Comparison of ENCODE assay signal across 8 mouse cellular contexts in genomic region chr2:72980337-72981074, GRCm38 (mm10). TPM values are rescaled to one million over a fixed set of nuclear protein-coding genes. Genes with fewer than 3 reads are reported as not detected.
A peak's percentile ranks its signal among the peaks of the same experiment; 100 is the strongest.
DNase-seq lines count a peak whose midpoint lies in the region; ATAC-seq and TF ChIP-seq lines count a peak whose summit lies in the region.

Sp3 (minus strand) TSS chr2:72980446.

- H3K4me3 ChIP-seq in bone marrow macrophage, adult 2 months (ENCODE audit: insufficient read depth, low read length) = peak within 1 kb of the TSS; percentile 98
- peak within 1 kb of the TSS; percentile 63 for H3K4me3 ChIP-seq in embryonic fibroblast, embryonic 13.5 days (ENCODE audit: insufficient read depth, low read length)
- peak within 1 kb of the TSS; percentile 87 for H3K4me3 ChIP-seq in kidney, embryonic 14.5 days (ENCODE audit: low read length)
- peak within 1 kb of the TSS; percentile 98 for H3K4me3 ChIP-seq in limb, embryonic 15.5 days

- H3K27me3 ChIP-seq in kidney, embryonic 14.5 days (ENCODE audit: control insufficient read depth, insufficient read depth, low read length) = no peaks in the 10 kb centered on the region
- no peaks in the 10 kb centered on the region for H3K27me3 ChIP-seq in limb, embryonic 15.5 days

- peaks cover 32% of the 10 kb centered on the region for H3K4me1 ChIP-seq in bone marrow macrophage, adult 2 months (ENCODE audit: control insufficient read depth, insufficient read depth, low read length)
- H3K4me1 ChIP-seq in embryonic fibroblast, embryonic 13.5 days (ENCODE audit: control insufficient read depth, insufficient read depth, low read length) = peaks cover 7% of the 10 kb centered on the region
- peaks cover 7% of the 10 kb centered on the region for H3K4me1 ChIP-seq in kidney, embryonic 14.5 days (ENCODE audit: control insufficient read depth, insufficient read depth, low read length)
- peaks cover 21% of the 10 kb centered on the region for H3K4me1 ChIP-seq in limb, embryonic 15.5 days

- DNase-seq in A20 (ENCODE audit: low read depth, low spot score) = peak; percentile 99
- peak; percentile 97 to 98 for DNase-seq in heart, adult 9 months (ENCODE audit: low spot score in 2 of 2)
- DNase-seq in monocyte, adult 2 months (ENCODE audit: low read depth in 1 of 2, low spot score in 2 of 2) = peak; percentile 90 to 92
- DNase-seq in spleen, postnatal 36 days (ENCODE audit: low spot score in 2 of 2) = peak; percentile 97

- no peak for TF ChIP-seq POLR2A in bone marrow macrophage, adult 2 months (IDR thresholded peaks at IDR 0.05; ENCODE audit: borderline replicate concordance, low read depth, low read length)
- peak; percentile 84 for TF ChIP-seq POLR2A in embryonic fibroblast, embryonic 13.5 days (IDR thresholded peaks at IDR 0.05; ENCODE audit: low read depth, low read length)

- H3K36me3 ChIP-seq in kidney, embryonic 14.5 days (ENCODE audit: control insufficient read depth, insufficient read depth, low read length) = no peaks in the 10 kb centered on the region
- H3K36me3 ChIP-seq in limb, embryonic 15.5 days = no peaks in the 10 kb centered on the region

- no peaks in the 10 kb centered on the region for H3K9me3 ChIP-seq in kidney, embryonic 14.5 days (ENCODE audit: control insufficient read depth, low read length)
- H3K9me3 ChIP-seq in limb, embryonic 15.5 days = no peaks in the 10 kb centered on the region

- peak within 1 kb of the TSS; percentile 99 for H3K9ac ChIP-seq in kidney, embryonic 14.5 days (ENCODE audit: low read depth, low read length)
- H3K9ac ChIP-seq in limb, embryonic 15.5 days = peak within 1 kb of the TSS; percentile 100

- H3K27ac ChIP-seq in bone marrow macrophage, adult 2 months (ENCODE audit: insufficient read depth, low read depth, low read length) = peak within 1 kb of the TSS; percentile 100
- H3K27ac ChIP-seq in embryonic fibroblast, embryonic 13.5 days (ENCODE audit: insufficient read depth, low read length) = peak within 1 kb of the TSS; percentile 100
- peak within 1 kb of the TSS; percentile 100 for H3K27ac ChIP-seq in kidney, embryonic 14.5 days (ENCODE audit: low read depth, low read length)
- peak within 1 kb of the TSS; percentile 100 for H3K27ac ChIP-seq in limb, embryonic 15.5 days

- H3K4me2 ChIP-seq in kidney, embryonic 14.5 days (replicated peaks; ENCODE audit: low read depth, low read length) = peak within 1 kb of the TSS; percentile 63
- peak within 1 kb of the TSS; percentile 64 for H3K4me2 ChIP-seq in limb, embryonic 15.5 days

- TF ChIP-seq CTCF in bone marrow macrophage, adult 2 months (IDR thresholded peaks at IDR 0.05; ENCODE audit: low read depth, low read length) = no peak
- no peak for TF ChIP-seq CTCF in embryonic fibroblast, embryonic 13.5 days (IDR thresholded peaks at IDR 0.05; ENCODE audit: borderline replicate concordance, insufficient read depth, low read length)

- under 1% methylated on average over 62 of the region's 64 CpGs for WGBS in kidney, embryonic 14.5 days
- WGBS in limb, embryonic 15.5 days = under 1% methylated on average over 55 of the region's 64 CpGs

- peak; percentile 88 for ATAC-seq in kidney, embryonic 14.5 days (ENCODE audit: low FRiP score, low TSS enrichment)
- ATAC-seq in limb, embryonic 15.5 days (ENCODE audit: insufficient number of reproducible peaks, low FRiP score, low TSS enrichment, low read depth) = peak; percentile 87

RNA-seq across cellular contexts. Expression of gene Sp3, which starts in this region (rescaled TPM):
- 65.5 and 72.8 TPM in 2 replicates for polyA plus RNA-seq in bone marrow macrophage, adult 2 months (2012; ENCODE audit: insufficient read depth, insufficient read length, missing spikeins)
- polyA plus RNA-seq in embryonic fibroblast, embryonic 13.5 days (2011; ENCODE audit: insufficient read length, low read depth, missing spikeins) = 76.5 and 92.7 TPM in 2 replicates
- polyA plus RNA-seq in kidney, embryonic 14.5 days (2014; fragmentation: Nextera tagmentation; extraction: Ambion mirVana) = 48.5 and 76.0 TPM in 2 replicates
- polyA plus RNA-seq in limb, embryonic 15.5 days (2015; fragmentation: Nextera tagmentation; extraction: Ambion mirVana) = 52.4 and 60.3 TPM in 2 replicates

Comparison
In these comparisons a context has a peak if more than half of its experiments do, and no peak if none do; other contexts are left out.
1. Peak in every context shown above with its lines: DNase-seq, ATAC-seq, H3K4me3 ChIP-seq and H3K27ac ChIP-seq.